8 mouse cellular contexts compared by ENCODE assay signal in genomic region chr9:109833088-109833412, GRCm38 (mm10). TPM values are rescaled to one million over a fixed set of nuclear protein-coding genes. Genes with fewer than 3 reads are reported as not detected.
DNase-seq lines count a peak whose midpoint lies in the region; ATAC-seq lines count a peak whose summit lies in the region.

No protein-coding gene starts in this region.

- H3K9ac ChIP-seq in lung, embryonic 15.5 days, result peak overlapping the region; percentile 60
- peak overlapping the region; percentile 61 for H3K9ac ChIP-seq in limb, embryonic 11.5 days (ENCODE audit: low read length)
- peak overlapping the region; percentile 69 for H3K9ac ChIP-seq in neural tube, embryonic 15.5 days (replicated peaks)

- peak overlapping the region; percentile 76 for H3K4me2 ChIP-seq in lung, embryonic 15.5 days
- H3K4me2 ChIP-seq in limb, embryonic 11.5 days (ENCODE audit: low read depth, severe bottlenecking), result peak overlapping the region; percentile 88
- H3K4me2 ChIP-seq in neural tube, embryonic 15.5 days, result peak overlapping the region; percentile 92

- no peaks in the 10 kb centered on the region for H3K27me3 ChIP-seq in lung, embryonic 15.5 days
- H3K27me3 ChIP-seq in limb, embryonic 11.5 days (ENCODE audit: control insufficient read depth, insufficient read depth, low read length), result no peaks in the 10 kb centered on the region
- H3K27me3 ChIP-seq in neural tube, embryonic 15.5 days (replicated peaks), result no peaks in the 10 kb centered on the region

- no peaks in the 10 kb centered on the region for H3K9me3 ChIP-seq in lung, embryonic 15.5 days
- H3K9me3 ChIP-seq in limb, embryonic 11.5 days (ENCODE audit: control insufficient read depth, low read length), result no peaks in the 10 kb centered on the region
- H3K9me3 ChIP-seq in neural tube, embryonic 15.5 days (replicated peaks), result no peaks in the 10 kb centered on the region

- peaks cover 4% of the 10 kb centered on the region; the same call in 1 of the 2 replicates for H3K4me1 ChIP-seq in lung, embryonic 15.5 days
- no peaks in the 10 kb centered on the region for H3K4me1 ChIP-seq in limb, embryonic 11.5 days (ENCODE audit: control insufficient read depth, insufficient read depth, low read length)
- peaks cover 13% of the 10 kb centered on the region for H3K4me1 ChIP-seq in neural tube, embryonic 15.5 days

- DNase-seq in lung, postnatal 4 days, result no peak
- DNase-seq in limb, embryonic 11.5 days (ENCODE audit: low spot score), result no peak
- DNase-seq in left cerebral cortex, postnatal 10 days (ENCODE audit: extremely low spot score in 1 of 2, low spot score in 2 of 2), result no peak
- DNase-seq in thymus, postnatal 0 days (ENCODE audit: low spot score), result no peak

- 7% methylated on average over 6 of the region's 6 CpGs for WGBS in lung, embryonic 15.5 days
- 15% methylated on average over 6 of the region's 6 CpGs for WGBS in limb, embryonic 11.5 days
- 7% methylated on average over 6 of the region's 6 CpGs for WGBS in neural tube, embryonic 15.5 days

- ATAC-seq in lung, embryonic 15.5 days (ENCODE audit: borderline replicate concordance, extremely low read depth, low FRiP score, low TSS enrichment), result peak; percentile 28
- 0 out of 2 replicates have a peak, but pooled peaks have one; percentile 9 for ATAC-seq in erythroblast, adult 5-6 weeks (replicated peaks; ENCODE audit: low FRiP score, poor library complexity, severe bottlenecking)
- ATAC-seq in limb, embryonic 11.5 days (ENCODE audit: insufficient number of reproducible peaks, low FRiP score, low TSS enrichment, low read depth), result peak; percentile 75
- peak; percentile 59 for ATAC-seq in neural tube, embryonic 15.5 days (ENCODE audit: low FRiP score)
- no peak for ATAC-seq in cerebellum, adult (ENCODE audit: insufficient number of reproducible peaks, low FRiP score, low TSS enrichment)

- intact Hi-C loops in left cerebral cortex, postnatal 10 days (cut with DNase I), result loop anchor here (10.0 kb wide), 1 partner anchor 738 kb away; the partner anchor contains the start of gene Plxnb1

- H3K36me3 ChIP-seq in lung, embryonic 15.5 days, result no peaks in the 10 kb centered on the region; the same call in 1 of the 2 replicates
- H3K36me3 ChIP-seq in limb, embryonic 11.5 days (ENCODE audit: control insufficient read depth, insufficient read depth, low read length), result no peaks in the 10 kb centered on the region
- H3K36me3 ChIP-seq in neural tube, embryonic 15.5 days, result peaks cover 15% of the 10 kb centered on the region

- H3K27ac ChIP-seq in lung, embryonic 15.5 days, result peak overlapping the region; percentile 79; the same call in 1 of the 2 replicates
- H3K27ac ChIP-seq in limb, embryonic 11.5 days (replicated peaks; ENCODE audit: low read depth, low read length), result no peak overlapping the region
- peak overlapping the region; percentile 92 for H3K27ac ChIP-seq in neural tube, embryonic 15.5 days (replicated peaks)

- peak overlapping the region; percentile 70 for H3K4me3 ChIP-seq in lung, embryonic 15.5 days
- H3K4me3 ChIP-seq in limb, embryonic 11.5 days (ENCODE audit: low read depth, low read length), result peak overlapping the region; percentile 56
- peak overlapping the region; percentile 74 for H3K4me3 ChIP-seq in neural tube, embryonic 15.5 days (replicated peaks)

RNA-seq across cellular contexts. Expression of gene Nme6, which starts 0.5 kb away (rescaled TPM):
- polyA plus RNA-seq in lung, embryonic 15.5 days (2015; fragmentation: Nextera tagmentation; extraction: Ambion mirVana), result 52.9 and 58.0 TPM in 2 replicates
- 14.4 and 17.6 TPM in 2 replicates for total RNA-seq in erythroblast, adult 5-6 weeks (2015; ENCODE audit: low replicate concordance)
- total RNA-seq in erythroblast, adult 5-6 weeks (2017; ENCODE audit: low replicate concordance), result 5.6 and 13.3 TPM in 2 replicates
- polyA plus RNA-seq in limb, embryonic 11.5 days (2014; fragmentation: Nextera tagmentation; extraction: Ambion mirVana), result 84.8 and 91.5 TPM in 2 replicates
- 68.3 and 73.2 TPM in 2 replicates for polyA plus RNA-seq in neural tube, embryonic 15.5 days (2015; fragmentation: Nextera tagmentation; extraction: Ambion mirVana)
- total RNA-seq in left cerebral cortex, postnatal 10 days (2021), result 10 to 100 TPM; 10.5 to 11.9 TPM
- 40.9 and 43.0 TPM in 2 replicates for polyA plus RNA-seq in thymus, postnatal 0 days (2015; fragmentation: Nextera tagmentation; extraction: Ambion mirVana)

RNA-seq across cellular contexts. Expression of gene Camp, which starts 16.4 kb away (rescaled TPM):
- 1.0 and 1.2 TPM in 2 replicates for polyA plus RNA-seq in lung, embryonic 15.5 days (2015; fragmentation: Nextera tagmentation; extraction: Ambion mirVana)
- 1,587 and 1,606 TPM in 2 replicates for total RNA-seq in erythroblast, adult 5-6 weeks (2015; ENCODE audit: low replicate concordance)
- 742 and 898 TPM in 2 replicates for total RNA-seq in erythroblast, adult 5-6 weeks (2017; ENCODE audit: low replicate concordance)
- 0.61 TPM in 1 of 2 replicates, not detected in the other for polyA plus RNA-seq in limb, embryonic 11.5 days (2014; fragmentation: Nextera tagmentation; extraction: Ambion mirVana)
- 1.3 TPM in 2 replicates for polyA plus RNA-seq in neural tube, embryonic 15.5 days (2015; fragmentation: Nextera tagmentation; extraction: Ambion mirVana)
- not detected for total RNA-seq in left cerebral cortex, postnatal 10 days (2021)
- polyA plus RNA-seq in thymus, postnatal 0 days (2015; fragmentation: Nextera tagmentation; extraction: Ambion mirVana), result 2.5 and 5.1 TPM in 2 replicates

RNA-seq across cellular contexts. Expression of gene Spink8, which starts 21.0 kb away (rescaled TPM):
- polyA plus RNA-seq in lung, embryonic 15.5 days (2015; fragmentation: Nextera tagmentation; extraction: Ambion mirVana), result not detected in 2 replicates
- total RNA-seq in erythroblast, adult 5-6 weeks (2015; ENCODE audit: low replicate concordance), result not detected in 2 replicates
- not detected in 2 replicates for total RNA-seq in erythroblast, adult 5-6 weeks (2017; ENCODE audit: low replicate concordance)
- polyA plus RNA-seq in limb, embryonic 11.5 days (2014; fragmentation: Nextera tagmentation; extraction: Ambion mirVana), result not detected in 2 replicates
- polyA plus RNA-seq in neural tube, embryonic 15.5 days (2015; fragmentation: Nextera tagmentation; extraction: Ambion mirVana), result 0.20 TPM in 1 of 2 replicates, not detected in the other
- 1 to 10 TPM in 1 of 2 experiments, not detected in 1; 2.1 TPM for total RNA-seq in left cerebral cortex, postnatal 10 days (2021)
- polyA plus RNA-seq in thymus, postnatal 0 days (2015; fragmentation: Nextera tagmentation; extraction: Ambion mirVana), result 0.81 TPM in 1 of 2 replicates, not detected in the other

RNA-seq across cellular contexts. Expression of gene Cdc25a, which starts 42.3 kb away (rescaled TPM):
- 27.2 and 30.4 TPM in 2 replicates for polyA plus RNA-seq in lung, embryonic 15.5 days (2015; fragmentation: Nextera tagmentation; extraction: Ambion mirVana)
- 10.0 and 11.1 TPM in 2 replicates for total RNA-seq in erythroblast, adult 5-6 weeks (2015; ENCODE audit: low replicate concordance)
- total RNA-seq in erythroblast, adult 5-6 weeks (2017; ENCODE audit: low replicate concordance), result 13.5 and 15.8 TPM in 2 replicates
- polyA plus RNA-seq in limb, embryonic 11.5 days (2014; fragmentation: Nextera tagmentation; extraction: Ambion mirVana), result 42.8 and 50.2 TPM in 2 replicates
- 10.4 and 15.2 TPM in 2 replicates for polyA plus RNA-seq in neural tube, embryonic 15.5 days (2015; fragmentation: Nextera tagmentation; extraction: Ambion mirVana)
- total RNA-seq in left cerebral cortex, postnatal 10 days (2021), result 1 to 10 TPM; 5.6 to 6.6 TPM
- 27.7 and 30.8 TPM in 2 replicates for polyA plus RNA-seq in thymus, postnatal 0 days (2015; fragmentation: Nextera tagmentation; extraction: Ambion mirVana)

RNA-seq across cellular contexts. Expression of gene Fbxw27, which starts 42.6 kb away (rescaled TPM):
- not detected in 2 replicates for polyA plus RNA-seq in lung, embryonic 15.5 days (2015; fragmentation: Nextera tagmentation; extraction: Ambion mirVana)
- not detected in 2 replicates for total RNA-seq in erythroblast, adult 5-6 weeks (2015; ENCODE audit: low replicate concordance)
- total RNA-seq in erythroblast, adult 5-6 weeks (2017; ENCODE audit: low replicate concordance), result not detected in 2 replicates
- polyA plus RNA-seq in limb, embryonic 11.5 days (2014; fragmentation: Nextera tagmentation; extraction: Ambion mirVana), result not detected in 2 replicates
- not detected in 2 replicates for polyA plus RNA-seq in neural tube, embryonic 15.5 days (2015; fragmentation: Nextera tagmentation; extraction: Ambion mirVana)
- not detected for total RNA-seq in left cerebral cortex, postnatal 10 days (2021)
- not detected in 2 replicates for polyA plus RNA-seq in thymus, postnatal 0 days (2015; fragmentation: Nextera tagmentation; extraction: Ambion mirVana)
